Mouse (Mus musculus): Measurements from ENCODE around the gene Nrxn3. TPM values are rescaled to one million over a fixed set of nuclear protein-coding genes. Genes with fewer than 3 reads are reported as not detected.

Nrxn3 gene
- polyA plus RNA-seq, 1 experiment from 2014 or later, result 5.0 TPM

DNA sequence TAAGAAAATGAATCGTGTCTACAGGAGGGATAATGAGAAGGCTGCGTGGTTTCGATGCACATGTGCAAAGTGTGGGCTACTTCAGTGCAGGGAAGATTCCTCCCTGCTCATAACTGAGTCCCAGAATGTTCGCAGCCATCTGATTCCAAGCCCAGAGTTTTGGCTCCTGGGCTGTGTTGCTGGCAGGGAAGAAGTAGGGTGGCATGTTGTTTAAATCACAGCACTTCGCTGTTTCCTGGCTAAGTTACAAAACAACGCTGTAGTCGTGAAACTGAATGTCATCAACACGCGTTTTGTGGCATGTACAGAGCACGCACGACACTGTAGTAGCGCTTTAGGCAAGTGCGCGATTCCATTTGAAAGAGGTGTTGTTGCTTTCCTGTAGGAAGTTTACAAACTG, 999.8 kb downstream of the Nrxn3 start:
- Histone ChIP-seq H3K9ac (ENCODE audit: low read length) (no peak overlapping the region), H3K36me3 (ENCODE audit: control insufficient read depth, insufficient read depth, low read length) (no peaks in the 10 kb centered on the region), H3K4me3 (ENCODE audit: low read depth, low read length) (no peak overlapping the region), H3K27ac (ENCODE audit: low read depth) (no peak overlapping the region), H3K9me3 (ENCODE audit: control insufficient read depth, low read length) (no peaks in the 10 kb centered on the region), H3K4me2 (ENCODE audit: low read length) (no peak overlapping the region), H3K4me1 (replicated peaks; ENCODE audit: control insufficient read depth, insufficient read depth, low read length) (no peaks in the 10 kb centered on the region), H3K27me3 (replicated peaks; ENCODE audit: control insufficient read depth, insufficient read depth, low read length) (no peaks in the 10 kb centered on the region)
- 88% methylated on average over 14 of the region's 14 CpGs for WGBS
- no peak for DNase-seq (ENCODE audit: low spot score)
- ATAC-seq (replicated peaks; ENCODE audit: low FRiP score, low TSS enrichment, low read depth), result no peak

DNA sequence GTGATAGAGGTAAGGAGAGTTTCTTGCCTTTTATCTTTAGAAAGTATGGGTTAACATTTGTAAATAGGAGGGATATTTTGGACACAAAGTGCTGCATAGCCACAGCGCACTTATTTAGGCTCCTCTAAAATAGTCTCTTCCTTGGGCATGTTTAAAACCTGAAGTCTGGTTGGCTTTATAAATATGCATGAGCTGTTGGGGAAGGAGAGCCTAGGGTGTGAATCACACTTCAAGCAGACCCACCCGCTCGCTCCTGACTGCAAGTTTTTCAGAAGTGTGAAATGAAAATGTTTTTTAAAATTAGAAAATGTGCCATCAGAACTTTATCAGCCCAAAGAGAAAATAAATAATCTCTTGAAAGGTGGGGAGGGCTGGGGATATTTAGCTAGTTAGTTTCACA, 1001.4 kb downstream of the Nrxn3 start:
- H3K27ac ChIP-seq (ENCODE audit: low read depth), result no peak overlapping the region
- no peak overlapping the region for H3K4me3 ChIP-seq (ENCODE audit: low read depth, low read length)
- DNase-seq (ENCODE audit: low spot score) (no peak), ATAC-seq (replicated peaks; ENCODE audit: low FRiP score, low TSS enrichment, low read depth) (no peak)
- 54% methylated on average over 3 of the region's 3 CpGs for WGBS
- H3K4me1 ChIP-seq (replicated peaks; ENCODE audit: control insufficient read depth, insufficient read depth, low read length), result no peaks in the 10 kb centered on the region
- no peaks in the 10 kb centered on the region for H3K36me3 ChIP-seq (ENCODE audit: control insufficient read depth, insufficient read depth, low read length)
- no peaks in the 10 kb centered on the region for H3K9me3 ChIP-seq (ENCODE audit: control insufficient read depth, low read length)
- no peak overlapping the region for H3K9ac ChIP-seq (ENCODE audit: low read length)
- no peak overlapping the region for H3K4me2 ChIP-seq (ENCODE audit: low read length)
- H3K27me3 ChIP-seq (replicated peaks; ENCODE audit: control insufficient read depth, insufficient read depth, low read length), result no peaks in the 10 kb centered on the region

DNA sequence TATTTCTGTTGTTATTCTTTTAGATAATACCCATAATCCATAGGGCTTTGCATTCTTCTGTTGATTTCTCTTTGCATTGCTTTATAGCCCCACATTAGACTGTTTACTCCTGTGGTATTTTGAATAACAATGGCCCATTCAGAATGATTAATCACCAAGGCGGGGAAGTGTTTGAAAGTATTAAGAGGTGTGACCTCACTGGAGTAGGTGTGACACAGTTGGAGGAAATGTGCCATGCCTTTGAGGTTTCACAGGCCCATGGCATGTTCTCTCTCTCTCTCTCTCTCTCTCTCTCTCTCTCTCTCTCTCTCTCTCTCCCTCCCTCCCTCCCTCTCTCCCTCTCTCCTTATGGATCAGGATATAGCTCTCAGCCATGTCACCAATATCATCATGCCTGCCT, 1019.6 kb downstream of the Nrxn3 start:
- DNase-seq (ENCODE audit: low spot score), result no peak
- Histone ChIP-seq H3K4me1 (replicated peaks; ENCODE audit: control insufficient read depth, insufficient read depth, low read length) (no peaks in the 10 kb centered on the region), H3K4me3 (ENCODE audit: low read depth, low read length) (no peak overlapping the region), H3K4me2 (ENCODE audit: low read length) (no peak overlapping the region), H3K27ac (ENCODE audit: low read depth) (no peak overlapping the region), H3K36me3 (ENCODE audit: control insufficient read depth, insufficient read depth, low read length) (no peaks in the 10 kb centered on the region), H3K9ac (ENCODE audit: low read length) (no peak overlapping the region), H3K27me3 (replicated peaks; ENCODE audit: control insufficient read depth, insufficient read depth, low read length) (no peaks in the 10 kb centered on the region), H3K9me3 (ENCODE audit: control insufficient read depth, low read length) (peaks cover 2% of the 10 kb centered on the region; the same call in 1 of the 2 replicates)
- no peak for ATAC-seq (replicated peaks; ENCODE audit: low FRiP score, low TSS enrichment, low read depth)
- 57% methylated on average over 1 of the region's 1 CpGs for WGBS

DNA sequence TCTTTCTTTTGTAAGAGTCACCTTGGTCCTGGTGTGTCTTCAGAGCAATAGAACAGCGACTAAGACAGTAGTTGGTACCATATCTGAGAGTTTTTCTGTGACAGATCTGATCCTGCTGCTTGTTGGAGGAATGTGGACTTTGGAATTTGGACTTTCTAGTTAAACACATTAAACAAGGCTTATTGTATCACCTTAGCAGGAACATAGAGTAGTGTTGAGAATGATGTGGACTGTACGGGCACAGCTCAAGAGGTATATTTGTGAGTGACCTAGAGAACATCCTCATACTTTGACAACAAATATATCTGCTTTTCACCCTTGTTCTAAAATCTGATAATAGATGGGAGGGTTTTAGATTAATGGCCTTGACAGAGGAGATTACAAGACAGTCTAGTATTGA, 1020.1 kb downstream of the Nrxn3 start:
- Histone ChIP-seq H3K9ac (ENCODE audit: low read length) (no peak overlapping the region), H3K4me2 (ENCODE audit: low read length) (no peak overlapping the region), H3K27me3 (replicated peaks; ENCODE audit: control insufficient read depth, insufficient read depth, low read length) (no peaks in the 10 kb centered on the region), H3K4me3 (ENCODE audit: low read depth, low read length) (no peak overlapping the region), H3K4me1 (replicated peaks; ENCODE audit: control insufficient read depth, insufficient read depth, low read length) (no peaks in the 10 kb centered on the region), H3K27ac (ENCODE audit: low read depth) (no peak overlapping the region), H3K9me3 (ENCODE audit: control insufficient read depth, low read length) (peaks cover 2% of the 10 kb centered on the region; the same call in 1 of the 2 replicates), H3K36me3 (ENCODE audit: control insufficient read depth, insufficient read depth, low read length) (no peaks in the 10 kb centered on the region)
- DNase-seq (ENCODE audit: low spot score) (no peak), ATAC-seq (replicated peaks; ENCODE audit: low FRiP score, low TSS enrichment, low read depth) (no peak)
- WGBS, result 81% methylated on average over 2 of the region's 2 CpGs

DNA sequence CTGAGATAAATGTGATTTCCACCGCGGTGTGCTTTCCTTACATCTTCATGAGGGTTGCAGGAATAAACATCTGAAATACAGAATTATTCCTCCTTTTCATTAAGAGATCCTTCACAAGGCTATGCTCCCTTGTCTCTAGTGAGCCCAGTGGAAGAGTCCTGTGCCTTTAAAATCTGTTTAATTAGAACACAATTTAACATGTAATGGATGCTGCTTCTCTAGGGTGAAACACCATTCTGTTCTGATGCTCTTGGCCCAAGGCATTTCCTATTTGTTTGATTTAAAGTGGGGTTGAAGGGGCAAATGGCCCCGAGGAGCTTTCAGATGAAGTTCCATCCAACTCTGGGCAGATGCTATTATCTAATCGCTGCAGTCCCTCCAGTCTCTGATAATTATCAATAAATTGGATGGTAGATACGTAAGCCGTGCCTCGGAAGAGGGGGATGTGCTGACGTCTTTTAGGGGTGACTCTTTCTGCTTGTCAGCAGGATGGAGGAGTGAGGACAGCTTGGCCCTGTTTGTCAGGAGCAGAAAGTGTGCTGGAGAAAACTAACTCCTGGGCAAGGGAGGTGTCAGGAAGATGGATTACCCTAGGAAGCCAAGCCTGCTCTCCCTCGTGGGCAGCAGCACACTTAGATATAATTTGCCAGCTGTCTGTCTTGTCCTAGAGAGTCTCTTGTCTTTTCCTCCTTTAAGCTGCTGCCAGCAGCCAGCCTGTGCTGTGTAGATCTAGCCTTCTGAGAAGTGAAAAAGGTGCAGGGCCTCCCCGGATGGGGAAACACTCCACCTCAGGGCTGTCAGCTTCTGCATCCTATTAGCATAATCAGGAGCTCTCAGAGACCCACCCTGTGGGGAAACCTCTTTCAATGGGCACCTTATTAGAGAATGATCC, 1041.8 kb downstream of the Nrxn3 start:
- Histone ChIP-seq H3K36me3 (ENCODE audit: control insufficient read depth, insufficient read depth, low read length) (no peaks in the 10 kb centered on the region), H3K9me3 (ENCODE audit: control insufficient read depth, low read length) (no peaks in the 10 kb centered on the region), H3K4me1 (replicated peaks; ENCODE audit: control insufficient read depth, insufficient read depth, low read length) (peaks cover 3% of the 10 kb centered on the region; the same call in 1 of the 2 replicates), H3K27ac (ENCODE audit: low read depth) (no peak overlapping the region), H3K27me3 (replicated peaks; ENCODE audit: control insufficient read depth, insufficient read depth, low read length) (no peaks in the 10 kb centered on the region), H3K4me3 (ENCODE audit: low read depth, low read length) (no peak overlapping the region), H3K4me2 (ENCODE audit: low read length) (no peak overlapping the region), H3K9ac (ENCODE audit: low read length) (no peak overlapping the region)
- DNase-seq (ENCODE audit: low spot score) (no peak), ATAC-seq (replicated peaks; ENCODE audit: low FRiP score, low TSS enrichment, low read depth) (no peak)
- WGBS, result 36% methylated on average over 10 of the region's 10 CpGs

DNA sequence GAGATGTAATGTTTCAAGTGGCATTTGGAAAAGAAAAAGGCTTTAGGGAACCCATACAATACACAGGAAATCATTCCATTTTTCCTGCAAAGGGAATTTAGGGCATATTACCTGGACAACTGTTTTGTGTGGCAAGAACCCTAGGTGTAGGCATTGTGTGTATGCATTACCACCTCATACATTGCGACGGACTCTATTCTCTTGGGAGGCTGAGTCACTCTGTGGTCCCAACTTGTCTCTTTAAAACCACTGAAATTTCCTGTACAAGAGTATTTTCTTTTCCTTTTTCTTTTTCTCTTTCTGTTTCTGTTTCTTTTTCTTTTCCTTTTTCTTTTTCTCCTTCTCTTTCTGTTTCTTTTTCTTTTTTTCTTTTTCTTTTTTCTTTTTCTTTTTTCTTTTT, 1042.5 kb downstream of the Nrxn3 start:
- 72% methylated on average over 2 of the region's 2 CpGs for WGBS
- Histone ChIP-seq H3K27ac (ENCODE audit: low read depth) (no peak overlapping the region), H3K4me2 (ENCODE audit: low read length) (no peak overlapping the region), H3K9ac (ENCODE audit: low read length) (no peak overlapping the region), H3K4me3 (ENCODE audit: low read depth, low read length) (no peak overlapping the region), H3K27me3 (replicated peaks; ENCODE audit: control insufficient read depth, insufficient read depth, low read length) (no peaks in the 10 kb centered on the region), H3K4me1 (replicated peaks; ENCODE audit: control insufficient read depth, insufficient read depth, low read length) (peaks cover 3% of the 10 kb centered on the region; the same call in 1 of the 2 replicates), H3K9me3 (ENCODE audit: control insufficient read depth, low read length) (no peaks in the 10 kb centered on the region), H3K36me3 (ENCODE audit: control insufficient read depth, insufficient read depth, low read length) (no peaks in the 10 kb centered on the region)
- DNase-seq (ENCODE audit: low spot score) (no peak), ATAC-seq (replicated peaks; ENCODE audit: low FRiP score, low TSS enrichment, low read depth) (no peak)

DNA sequence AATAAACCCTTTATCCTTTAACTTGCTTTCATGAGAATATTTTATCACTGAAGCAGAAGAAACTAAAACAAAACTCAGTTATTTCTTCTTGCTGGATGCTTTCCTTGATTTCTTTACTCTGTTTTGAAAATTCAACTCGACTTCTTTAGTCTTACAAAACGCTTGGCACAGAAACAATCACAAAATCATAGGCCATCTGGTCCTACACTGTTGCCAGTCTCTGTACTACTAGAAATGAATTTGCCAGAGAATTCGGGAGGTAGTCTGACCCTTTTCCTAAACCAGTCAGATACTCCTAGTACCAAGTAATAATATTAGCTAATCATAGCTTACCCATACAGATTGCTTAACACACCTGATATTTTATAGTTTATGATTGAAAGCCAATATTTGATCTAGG, 1066.1 kb downstream of the Nrxn3 start:
- Histone ChIP-seq H3K36me3 (ENCODE audit: control insufficient read depth, insufficient read depth, low read length) (no peaks in the 10 kb centered on the region), H3K27me3 (replicated peaks; ENCODE audit: control insufficient read depth, insufficient read depth, low read length) (no peaks in the 10 kb centered on the region), H3K4me1 (replicated peaks; ENCODE audit: control insufficient read depth, insufficient read depth, low read length) (no peaks in the 10 kb centered on the region), H3K4me3 (ENCODE audit: low read depth, low read length) (no peak overlapping the region), H3K9ac (ENCODE audit: low read length) (no peak overlapping the region), H3K9me3 (ENCODE audit: control insufficient read depth, low read length) (no peaks in the 10 kb centered on the region), H3K27ac (ENCODE audit: low read depth) (no peak overlapping the region), H3K4me2 (ENCODE audit: low read length) (no peak overlapping the region)
- WGBS, result 79% methylated on average over 3 of the region's 3 CpGs
- ATAC-seq (replicated peaks; ENCODE audit: low FRiP score, low TSS enrichment, low read depth) (no peak), DNase-seq (ENCODE audit: low spot score) (no peak)

DNA sequence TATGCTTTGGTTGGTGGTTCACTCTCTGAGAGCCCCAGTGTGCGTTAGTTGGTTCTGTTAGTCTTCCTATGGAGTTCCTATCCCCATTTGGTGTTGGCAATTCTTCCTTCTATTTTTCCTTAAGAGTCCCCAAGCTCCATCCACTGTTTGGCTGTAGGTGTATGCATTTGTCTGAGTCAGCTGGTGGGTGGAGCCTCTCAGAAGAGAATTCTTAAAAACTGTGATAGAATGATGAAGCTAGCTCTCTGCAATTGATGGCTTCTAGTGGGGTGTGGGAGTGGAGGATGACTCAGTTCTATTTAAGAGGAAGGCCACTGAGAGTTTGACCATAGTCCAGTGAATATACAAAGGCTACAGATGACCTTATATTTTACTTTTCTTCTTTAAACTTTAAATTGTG, 1067.3 kb downstream of the Nrxn3 start:
- no peaks in the 10 kb centered on the region for H3K27me3 ChIP-seq (replicated peaks; ENCODE audit: control insufficient read depth, insufficient read depth, low read length)
- WGBS, result 87% methylated on average over 1 of the region's 1 CpGs
- H3K36me3 ChIP-seq (ENCODE audit: control insufficient read depth, insufficient read depth, low read length), result no peaks in the 10 kb centered on the region
- H3K9ac ChIP-seq (ENCODE audit: low read length), result no peak overlapping the region
- no peaks in the 10 kb centered on the region for H3K9me3 ChIP-seq (ENCODE audit: control insufficient read depth, low read length)
- no peak overlapping the region for H3K4me3 ChIP-seq (ENCODE audit: low read depth, low read length)
- no peak overlapping the region for H3K4me2 ChIP-seq (ENCODE audit: low read length)
- H3K4me1 ChIP-seq (replicated peaks; ENCODE audit: control insufficient read depth, insufficient read depth, low read length), result no peaks in the 10 kb centered on the region
- no peak for ATAC-seq (replicated peaks; ENCODE audit: low FRiP score, low TSS enrichment, low read depth)
- DNase-seq (ENCODE audit: low spot score), result no peak
- no peak overlapping the region for H3K27ac ChIP-seq (ENCODE audit: low read depth)

DNA sequence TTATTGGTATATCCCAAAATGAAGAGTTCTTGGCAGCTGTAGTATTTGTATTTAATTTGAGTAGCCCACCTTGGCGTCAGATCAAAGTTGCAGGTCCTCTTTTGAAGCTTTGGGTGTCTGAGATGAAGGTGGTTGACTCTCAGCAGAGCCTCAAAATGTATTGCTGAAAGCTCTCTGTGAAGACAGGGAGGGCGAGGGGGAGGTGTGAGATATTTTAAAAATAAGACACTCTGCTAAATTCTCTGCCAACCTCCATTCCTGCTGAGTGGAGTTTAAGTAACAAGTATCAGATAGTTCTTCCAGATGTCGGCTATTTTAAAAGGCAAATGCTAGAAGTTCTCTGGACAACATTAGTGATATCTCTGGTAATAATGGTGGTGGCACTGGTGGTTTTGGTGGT, 1069.2 kb downstream of the Nrxn3 start:
- no peak for ATAC-seq (replicated peaks; ENCODE audit: low FRiP score, low TSS enrichment, low read depth)
- no peak overlapping the region for H3K4me3 ChIP-seq (ENCODE audit: low read depth, low read length)

More for the DNA sequence above, 1069.2 kb downstream of the Nrxn3 start:
- H3K36me3 ChIP-seq (ENCODE audit: control insufficient read depth, insufficient read depth, low read length), result no peaks in the 10 kb centered on the region
- no peaks in the 10 kb centered on the region for H3K27me3 ChIP-seq (replicated peaks; ENCODE audit: control insufficient read depth, insufficient read depth, low read length)
- no peak overlapping the region for H3K9ac ChIP-seq (ENCODE audit: low read length)
- WGBS, result 81% methylated on average over 3 of the region's 3 CpGs
- H3K4me2 ChIP-seq (ENCODE audit: low read length), result no peak overlapping the region
- H3K4me1 ChIP-seq (replicated peaks; ENCODE audit: control insufficient read depth, insufficient read depth, low read length), result no peaks in the 10 kb centered on the region
- H3K27ac ChIP-seq (ENCODE audit: low read depth), result no peak overlapping the region
- H3K9me3 ChIP-seq (ENCODE audit: control insufficient read depth, low read length), result no peaks in the 10 kb centered on the region
- no peak for DNase-seq (ENCODE audit: low spot score)
